Mouse (Mus musculus): ENCODE measurements at regions not wholly inside any gene's neighbourhood (a gene's known extent, or its start where the extent isn't known, plus 50 kb on each side); places are given as distances from the start of the nearest gene placed in this dataset.
"Not testable (repeated sequence)": the region's sequence is repeated elsewhere in the genome, so short reads cannot be mapped to it uniquely, and the experiment has no call there.

DNA sequence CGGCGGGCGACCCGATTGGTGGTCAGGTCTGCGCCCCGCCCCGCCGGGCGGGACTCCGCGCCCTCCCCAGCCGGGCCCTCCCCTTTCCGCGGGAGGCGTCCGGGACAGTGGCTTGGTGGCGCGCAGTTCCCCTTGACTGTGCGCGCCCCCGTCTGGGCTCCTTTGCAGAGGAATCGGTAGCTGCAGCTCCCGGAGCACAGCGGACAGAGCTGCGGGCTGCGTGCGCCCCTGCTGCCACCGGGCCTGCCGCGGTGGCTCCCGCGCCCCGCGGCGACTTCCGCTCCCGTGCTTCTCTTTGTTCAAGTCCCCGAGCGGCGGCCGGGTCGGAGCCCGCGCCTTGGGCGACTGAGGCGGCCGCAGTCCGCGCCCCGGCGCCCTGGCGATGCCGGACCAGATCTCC lies 566.6 kb upstream of the Gm21863 start:
- not testable (repeated sequence) for H3K27ac ChIP-seq (ENCODE audit: low read depth, low read length); H3K9ac ChIP-seq (replicated peaks; ENCODE audit: low read depth, low read length); H3K9me3 ChIP-seq (ENCODE audit: control insufficient read depth, low read length); ATAC-seq (ENCODE audit: low read depth); H3K4me1 ChIP-seq (ENCODE audit: control insufficient read depth, insufficient read depth, low read length); H3K27me3 ChIP-seq (ENCODE audit: control insufficient read depth, insufficient read depth, low read length); H3K36me3 ChIP-seq (ENCODE audit: control insufficient read depth, insufficient read depth, low read length)
- 4% methylated on average over 20 of the region's 53 CpGs for WGBS
- peak overlapping the region; percentile 33 for H3K4me3 ChIP-seq (ENCODE audit: low read depth, low read length)
- H3K4me2 ChIP-seq (ENCODE audit: low read depth, low read length), result peak overlapping the region; percentile 20; the same call in 1 of the 2 replicates

Data from neural tube, embryonic 14.5 days (tissue).